Mouse (Mus musculus) ES-Bruce4 (cell line): Measurements from ENCODE around the gene Ovca2.

ENCODE experiments used
- CTCF ChIP-seq: IDR thresholded peaks from one replicate; pipeline ENCODE4 v1.8.1; 2011; ENCODE audit warnings: low read depth, low read length
- EP300 ChIP-seq: IDR thresholded peaks from 2 replicates; pipeline ENCODE4 v1.6.1; 2011; ENCODE audit warnings: low read depth, low read length; ENCODE audit not compliant: insufficient read depth

GRCm38 (mm10) chr11:75140431-75140830 is 38.2 kb downstream of the Ovca2 start:
- no peak for TF ChIP-seq CTCF
- no peak for TF ChIP-seq EP300
